Mouse (Mus musculus): ENCODE data around the gene H2-DMa.

GRCm38 (mm10) chr17:34117421-34118112, 1.8 kb upstream of the H2-DMa start:
- TF ChIP-seq CTCF (conservative IDR thresholded peaks at IDR 0.05; ENCODE audit: low read length): no peak
- TF ChIP-seq NANOG (IDR thresholded peaks at IDR 0.05; ENCODE audit: borderline replicate concordance, low read length): no peak
